Mouse (Mus musculus): ENCODE measurements around the gene Gclc.

DNA sequence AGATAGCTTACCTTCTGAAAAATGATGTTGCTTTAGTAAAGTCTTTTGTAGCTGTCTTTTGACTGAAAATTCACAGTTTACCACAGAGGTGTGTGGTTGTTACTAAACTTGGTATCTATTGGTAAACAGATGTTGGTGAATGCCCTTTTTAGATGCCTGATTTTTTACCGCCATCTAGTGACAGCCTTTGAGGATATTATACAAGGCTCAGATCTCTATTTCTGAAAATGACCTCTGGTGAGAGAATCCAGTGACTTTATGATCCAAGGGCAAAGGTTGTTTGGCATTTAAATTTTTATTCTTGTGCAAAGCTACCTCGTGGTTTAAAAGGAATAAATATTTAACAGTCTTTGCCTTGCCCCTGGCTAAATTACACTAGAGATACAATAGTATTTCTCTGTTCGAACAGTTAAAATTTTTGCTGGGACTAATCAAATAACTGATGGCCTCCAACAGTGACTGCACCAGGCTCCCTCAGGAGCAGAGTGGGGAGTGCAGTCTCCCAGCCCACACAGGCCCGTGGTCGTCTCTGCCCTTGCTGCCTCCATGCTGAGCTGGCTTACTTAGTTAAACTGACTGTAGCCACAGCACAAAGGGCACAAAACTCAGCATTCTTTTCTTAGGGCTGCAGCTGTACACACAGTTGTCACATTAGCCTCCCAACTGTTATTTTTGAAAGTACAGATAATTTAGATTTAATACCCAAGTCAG, 27.3 kb downstream of the Gclc start:
- TF ChIP-seq CTCF (IDR thresholded peaks at IDR 0.05; ENCODE audit: control insufficient read depth, insufficient read depth, insufficient read length) = no peak
- TF ChIP-seq CEBPB (IDR thresholded peaks at IDR 0.05; ENCODE audit: low read depth) = no peak
- TF ChIP-seq MAX (IDR thresholded peaks at IDR 0.05) = no peak
